Mouse (Mus musculus): Measurements from ENCODE around the gene Ankrd36.

Gene Ankrd36

GRCm38 (mm10) chr11:5737137-5737536 is 167.7 kb downstream of the Ankrd36 start:
- DNase-seq (ENCODE audit: low read depth, low spot score), result no peak
